Mouse (Mus musculus): ENCODE data around the gene Hoxb8. TPM values are rescaled to one million over a fixed set of nuclear protein-coding genes. Genes with fewer than 3 reads are reported as not detected.
A peak's percentile ranks its signal among the peaks of the same experiment; 100 is the strongest.

Gene Hoxb8
- polyA plus RNA-seq, 1 experiment from 2014 or later, result 0.42 TPM

DNA sequence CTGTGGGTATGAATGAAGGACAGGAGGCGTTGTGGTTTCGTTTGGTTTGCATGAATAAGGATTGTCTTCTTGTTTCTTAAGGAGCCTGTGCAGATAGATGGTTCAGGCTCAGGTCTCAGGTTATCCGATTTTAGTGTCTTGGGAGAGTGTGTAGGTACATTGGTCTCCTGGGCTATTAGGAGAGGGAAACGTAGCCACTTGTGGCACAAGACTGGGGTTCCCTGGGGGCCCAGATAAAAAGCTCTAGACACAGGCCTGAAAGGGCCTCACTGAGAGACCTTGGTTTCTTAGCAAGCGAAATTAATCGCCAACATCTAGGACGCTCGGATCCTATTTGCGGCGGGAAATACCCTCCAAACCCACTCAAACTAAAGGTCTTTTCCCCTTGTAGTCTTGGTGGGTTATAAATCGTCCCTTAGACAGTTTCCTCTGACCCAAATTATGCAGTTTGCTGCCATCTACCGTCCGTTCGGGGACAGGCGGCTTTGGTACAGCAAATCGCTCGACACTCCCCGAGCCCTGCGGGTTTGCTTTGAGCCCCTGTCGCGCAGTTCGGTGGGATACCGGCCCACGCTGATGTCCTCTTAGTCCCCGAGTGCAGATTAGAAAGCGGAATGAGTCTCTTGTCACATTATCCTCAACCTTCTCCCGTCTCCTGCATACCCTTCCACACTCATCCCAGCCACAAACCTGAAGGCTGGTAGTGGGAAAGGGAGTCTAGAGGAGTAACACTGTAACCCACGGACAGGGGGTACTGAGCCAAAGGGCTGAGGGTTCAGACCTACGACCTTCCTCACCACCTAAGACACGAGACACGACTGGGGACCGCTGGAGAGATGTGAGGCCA, 12.8 kb downstream of the Hoxb8 start:
- TF ChIP-seq EP300 (optimal IDR thresholded peaks at IDR 0.05), result no peak
- TF ChIP-seq CTCF (IDR thresholded peaks at IDR 0.05; ENCODE audit: low read depth), result peak; percentile 87
- Histone ChIP-seq H3K27ac (replicated peaks) (0 out of 2 replicates have a peak overlapping the region, but pooled peaks have one; percentile 24), H3K4me2 (replicated peaks; ENCODE audit: low read depth) (peak overlapping the region; percentile 54), H3K9ac (ENCODE audit: low read length) (peak overlapping the region; percentile 48; the same call in 1 of the 2 replicates), H3K27me3 (ENCODE audit: control insufficient read depth, insufficient read depth, low read length) (peaks cover 17% of the 10 kb centered on the region), H3K4me3 (ENCODE audit: low read depth, low read length) (peak overlapping the region; percentile 41), H3K4me1 (replicated peaks; ENCODE audit: control insufficient read depth, insufficient read depth) (no peaks in the 10 kb centered on the region), H3K9me3 (ENCODE audit: control insufficient read depth, low read length) (no peaks in the 10 kb centered on the region), H3K36me3 (ENCODE audit: control insufficient read depth, insufficient read depth, low read length) (no peaks in the 10 kb centered on the region)
- 3% methylated on average over 32 of the region's 32 CpGs for WGBS
- DNase-seq (ENCODE audit: low spot score) (peak; percentile 76), ATAC-seq (ENCODE audit: low FRiP score, low TSS enrichment) (no peak)

DNA sequence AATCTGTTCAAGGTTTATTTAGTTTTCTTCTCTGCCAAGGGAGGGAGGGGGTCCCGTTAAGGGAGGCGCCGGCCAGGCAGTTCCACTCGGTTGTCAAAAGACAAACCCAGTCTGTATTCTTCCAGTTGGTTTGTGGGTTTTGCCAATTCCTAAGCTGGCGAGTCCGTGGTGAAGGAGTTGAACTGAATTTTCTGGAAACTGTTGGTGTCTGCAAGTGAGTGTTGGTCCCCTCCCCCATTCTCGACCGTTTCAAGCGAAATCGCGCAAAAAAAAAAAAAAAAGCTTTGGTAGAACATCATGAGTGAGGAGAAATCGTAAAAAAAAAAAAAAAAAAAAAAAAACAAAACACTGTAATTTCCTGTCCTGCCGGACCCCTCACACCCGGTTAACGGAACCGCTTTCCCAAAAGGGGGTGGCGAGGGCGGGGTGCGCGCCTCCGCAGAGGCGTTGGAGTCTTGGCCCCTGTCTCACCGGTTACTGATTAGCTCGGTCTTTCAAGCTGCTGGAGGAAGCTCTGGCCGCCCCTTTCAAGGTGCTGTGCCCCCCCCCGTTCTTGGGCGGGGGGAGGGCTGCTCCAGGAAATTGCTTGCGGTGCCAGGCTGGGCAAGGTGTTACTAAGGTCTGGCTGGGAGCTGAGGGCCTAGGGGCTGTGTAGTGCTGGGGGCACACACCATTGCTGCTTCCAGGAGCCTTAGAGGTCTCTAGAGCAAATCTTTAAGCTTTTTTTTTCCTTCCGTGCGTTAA, 13.6 kb downstream of the Hoxb8 start:
- H3K9me3 ChIP-seq (ENCODE audit: control insufficient read depth, low read length), result no peaks in the 10 kb centered on the region
- peak overlapping the region; percentile 41 for H3K4me3 ChIP-seq (ENCODE audit: low read depth, low read length)
- H3K27ac ChIP-seq (replicated peaks), result peak overlapping the region; percentile 40; the same call in 1 of the 2 replicates
- WGBS, result 5% methylated on average over 30 of the region's 30 CpGs
- no peaks in the 10 kb centered on the region for H3K36me3 ChIP-seq (ENCODE audit: control insufficient read depth, insufficient read depth, low read length)
- peaks cover 17% of the 10 kb centered on the region for H3K27me3 ChIP-seq (ENCODE audit: control insufficient read depth, insufficient read depth, low read length)
- DNase-seq (ENCODE audit: low spot score), result no peak
- TF ChIP-seq CTCF (IDR thresholded peaks at IDR 0.05; ENCODE audit: low read depth) (no peak), EP300 (optimal IDR thresholded peaks at IDR 0.05) (no peak)
- H3K4me1 ChIP-seq (replicated peaks; ENCODE audit: control insufficient read depth, insufficient read depth), result no peaks in the 10 kb centered on the region
- H3K4me2 ChIP-seq (replicated peaks; ENCODE audit: low read depth), result peak overlapping the region; percentile 54
- H3K9ac ChIP-seq (ENCODE audit: low read length), result peak overlapping the region; percentile 48
- no peak for ATAC-seq (ENCODE audit: low FRiP score, low TSS enrichment)

DNA sequence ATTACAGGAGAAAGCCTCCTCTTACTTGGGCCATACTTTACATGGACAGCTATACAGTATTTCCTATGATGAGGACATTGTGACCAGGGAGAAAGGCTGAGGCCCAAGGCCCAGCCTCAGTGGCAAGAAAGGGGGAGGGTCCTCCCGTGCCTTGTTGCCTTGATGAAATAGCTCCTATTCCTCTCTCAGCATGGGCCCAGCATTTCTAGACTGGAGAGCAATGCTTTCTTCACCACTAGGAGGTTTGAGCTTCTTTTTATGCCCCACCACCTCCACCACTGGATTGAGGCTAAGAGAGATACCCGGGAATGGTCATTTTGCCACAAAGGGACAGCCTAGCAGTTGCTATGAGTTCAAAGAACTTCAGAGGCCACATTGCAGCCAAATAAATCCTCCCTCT, 15.3 kb downstream of the Hoxb8 start:
- Histone ChIP-seq H3K27ac (replicated peaks) (peak overlapping the region; percentile 24; the same call in 1 of the 2 replicates), H3K27me3 (ENCODE audit: control insufficient read depth, insufficient read depth, low read length) (peaks cover 8% of the 10 kb centered on the region; the same call in 1 of the 2 replicates), H3K4me2 (replicated peaks; ENCODE audit: low read depth) (no peak overlapping the region), H3K4me3 (ENCODE audit: low read depth, low read length) (no peak overlapping the region), H3K4me1 (replicated peaks; ENCODE audit: control insufficient read depth, insufficient read depth) (no peaks in the 10 kb centered on the region), H3K36me3 (ENCODE audit: control insufficient read depth, insufficient read depth, low read length) (no peaks in the 10 kb centered on the region), H3K9me3 (ENCODE audit: control insufficient read depth, low read length) (no peaks in the 10 kb centered on the region), H3K9ac (ENCODE audit: low read length) (no peak overlapping the region)
- WGBS, result 27% methylated on average over 2 of the region's 2 CpGs
- ATAC-seq (ENCODE audit: low FRiP score, low TSS enrichment) (no peak), DNase-seq (ENCODE audit: low spot score) (no peak)
- no peak for TF ChIP-seq EP300 (optimal IDR thresholded peaks at IDR 0.05)
- peak; percentile 22; the same call in 1 of the 2 replicates for TF ChIP-seq CTCF (IDR thresholded peaks at IDR 0.05; ENCODE audit: low read depth)

DNA sequence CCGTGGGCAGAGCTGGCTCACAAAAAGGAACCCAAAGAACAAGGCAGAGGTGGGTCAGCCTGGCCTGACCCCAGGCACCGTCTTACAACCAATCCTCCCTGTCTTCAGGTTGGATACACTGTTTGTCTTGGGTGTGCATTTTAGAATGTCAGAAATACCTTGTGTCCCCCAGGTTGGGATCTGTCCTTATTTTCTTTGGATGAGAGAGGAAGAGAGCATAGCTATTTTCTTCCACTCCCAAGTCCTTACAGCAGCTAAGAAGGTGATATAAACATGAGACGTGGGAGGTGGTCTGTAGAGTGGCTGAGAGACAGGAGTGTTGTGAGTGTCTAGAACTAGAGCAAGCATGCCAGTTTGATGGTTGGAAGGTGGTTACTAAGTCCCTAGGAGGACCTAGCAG, 15.7 kb downstream of the Hoxb8 start:
- Histone ChIP-seq H3K27me3 (ENCODE audit: control insufficient read depth, insufficient read depth, low read length) (peaks cover 7% of the 10 kb centered on the region; the same call in 1 of the 2 replicates), H3K9ac (ENCODE audit: low read length) (no peak overlapping the region), H3K9me3 (ENCODE audit: control insufficient read depth, low read length) (no peaks in the 10 kb centered on the region), H3K4me1 (replicated peaks; ENCODE audit: control insufficient read depth, insufficient read depth) (no peaks in the 10 kb centered on the region), H3K4me3 (ENCODE audit: low read depth, low read length) (no peak overlapping the region), H3K27ac (replicated peaks) (no peak overlapping the region), H3K36me3 (ENCODE audit: control insufficient read depth, insufficient read depth, low read length) (no peaks in the 10 kb centered on the region), H3K4me2 (replicated peaks; ENCODE audit: low read depth) (no peak overlapping the region)
- TF ChIP-seq EP300 (optimal IDR thresholded peaks at IDR 0.05), result no peak
- no peak for TF ChIP-seq CTCF (IDR thresholded peaks at IDR 0.05; ENCODE audit: low read depth)
- ATAC-seq (ENCODE audit: low FRiP score, low TSS enrichment) (no peak), DNase-seq (ENCODE audit: low spot score) (no peak)
- WGBS, result 26% methylated on average over 3 of the region's 3 CpGs

DNA sequence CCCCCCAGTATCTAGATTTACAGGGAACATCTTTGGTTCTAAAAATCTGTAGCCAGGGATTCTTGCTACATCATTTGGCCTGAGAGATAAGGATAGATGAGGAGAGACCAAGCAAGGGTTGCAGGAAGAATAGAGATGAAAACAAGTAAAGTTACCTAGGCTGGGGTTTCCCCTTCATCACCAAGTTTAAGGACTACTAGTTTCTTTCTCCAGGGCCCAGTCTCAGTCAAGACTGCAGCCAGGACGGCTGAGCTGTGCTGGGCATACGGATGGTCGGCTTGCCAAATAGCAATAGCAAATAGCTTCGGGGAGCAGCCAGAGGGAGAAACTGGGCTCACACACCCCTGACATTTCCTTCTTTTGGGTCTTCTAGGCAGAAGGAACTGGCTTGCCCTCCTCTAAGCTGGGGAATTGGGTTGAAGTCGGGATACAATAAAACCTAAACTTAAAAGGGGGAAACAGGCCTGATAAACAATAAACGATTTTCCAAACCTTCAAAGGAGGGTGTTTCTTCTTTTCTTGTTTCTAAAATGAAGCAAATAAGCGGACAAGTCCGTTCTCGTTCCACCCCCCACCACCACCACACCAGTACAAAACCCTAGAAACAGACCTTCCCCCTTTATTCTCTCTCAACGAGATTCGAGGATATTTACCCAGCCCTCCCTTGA, 16.4 kb downstream of the Hoxb8 start:
- no peaks in the 10 kb centered on the region for H3K9me3 ChIP-seq (ENCODE audit: control insufficient read depth, low read length)
- H3K9ac ChIP-seq (ENCODE audit: low read length), result no peak overlapping the region
- no peaks in the 10 kb centered on the region for H3K36me3 ChIP-seq (ENCODE audit: control insufficient read depth, insufficient read depth, low read length)
- DNase-seq (ENCODE audit: low spot score) (no peak), ATAC-seq (ENCODE audit: low FRiP score, low TSS enrichment) (no peak)
- peaks cover 4% of the 10 kb centered on the region; the same call in 1 of the 2 replicates for H3K27me3 ChIP-seq (ENCODE audit: control insufficient read depth, insufficient read depth, low read length)
- H3K4me3 ChIP-seq (ENCODE audit: low read depth, low read length), result no peak overlapping the region
- H3K4me2 ChIP-seq (replicated peaks; ENCODE audit: low read depth), result peak overlapping the region; percentile 50; the same call in 1 of the 2 replicates
- no peaks in the 10 kb centered on the region for H3K4me1 ChIP-seq (replicated peaks; ENCODE audit: control insufficient read depth, insufficient read depth)
- no peak overlapping the region for H3K27ac ChIP-seq (replicated peaks)
- 22% methylated on average over 11 of the region's 11 CpGs for WGBS
- TF ChIP-seq CTCF (IDR thresholded peaks at IDR 0.05; ENCODE audit: low read depth) (no peak), EP300 (optimal IDR thresholded peaks at IDR 0.05) (no peak)
